Mouse (Mus musculus): ENCODE results near the gene Rint1. TPM values are rescaled to one million over a fixed set of nuclear protein-coding genes. Genes with fewer than 3 reads are reported as not detected.

Rint1 gene
- 26.6 and 31.2 TPM in 2 replicates for polyA plus RNA-seq (2014; fragmentation: Nextera tagmentation; extraction: Ambion mirVana)

- ATAC-seq (replicated peaks; ENCODE audit: low FRiP score): peak; percentile 86
Observed at GRCm38 (mm10) chr5:23787536-23788389, at the start of gene Rint1. TSS of gene Rint1 (plus strand) at chr5:23787711.

GRCm38 (mm10) chr5:23743261-23743660, 44.2 kb upstream of the Rint1 start:
- Histone ChIP-seq H3K4me3 (ENCODE audit: low read depth, low read length) (no peak overlapping the region), H3K27ac (ENCODE audit: low read depth, low read length) (no peak overlapping the region), H3K9me3 (ENCODE audit: control insufficient read depth, low read length) (no peaks in the 10 kb centered on the region), H3K27me3 (ENCODE audit: control insufficient read depth, insufficient read depth, low read length) (no peaks in the 10 kb centered on the region), H3K4me2 (ENCODE audit: low read depth, low read length, severe bottlenecking) (no peak overlapping the region), H3K9ac (ENCODE audit: low read length) (no peak overlapping the region), H3K36me3 (ENCODE audit: control insufficient read depth, insufficient read depth, low read length) (peaks cover 2% of the 10 kb centered on the region; the same call in 1 of the 2 replicates), H3K4me1 (replicated peaks; ENCODE audit: control insufficient read depth, insufficient read depth, low read length) (no peaks in the 10 kb centered on the region)
- 96% methylated on average over 12 of the region's 12 CpGs for WGBS
- no peak for DNase-seq (ENCODE audit: low spot score)
- no peak for ATAC-seq (replicated peaks; ENCODE audit: low FRiP score)

More at GRCm38 (mm10) chr5:23787536-23788389, at the start of gene Rint1:
- peak within 1 kb of the TSS; percentile 80 for H3K9ac ChIP-seq (ENCODE audit: low read length)
- peaks cover 4% of the 10 kb centered on the region; the same call in 1 of the 2 replicates for H3K4me1 ChIP-seq (replicated peaks; ENCODE audit: control insufficient read depth, insufficient read depth, low read length)
- H3K9me3 ChIP-seq (ENCODE audit: control insufficient read depth, low read length): no peaks in the 10 kb centered on the region; the same call in 1 of the 2 replicates
- WGBS: 3% methylated on average over 47 of the region's 47 CpGs
- H3K27ac ChIP-seq (ENCODE audit: low read depth, low read length): no peak within 1 kb of the TSS
- H3K4me2 ChIP-seq (ENCODE audit: low read depth, low read length, severe bottlenecking): peak within 1 kb of the TSS; percentile 89
- no peaks in the 10 kb centered on the region for H3K27me3 ChIP-seq (ENCODE audit: control insufficient read depth, insufficient read depth, low read length)
- H3K4me3 ChIP-seq (ENCODE audit: low read depth, low read length): peak within 1 kb of the TSS; percentile 87
- peak; percentile 98 for DNase-seq (ENCODE audit: low spot score)
- H3K36me3 ChIP-seq (ENCODE audit: control insufficient read depth, insufficient read depth, low read length): no peaks in the 10 kb centered on the region; the same call in 1 of the 2 replicates

GRCm38 (mm10) chr5:23749882-23750281, 37.6 kb upstream of the Rint1 start:
- WGBS: 73% methylated on average over 2 of the region's 2 CpGs

GRCm38 (mm10) chr5:23755591-23755990, 31.9 kb upstream of the Rint1 start:
- peak; percentile 39 for DNase-seq (ENCODE audit: low spot score)
- ATAC-seq (replicated peaks; ENCODE audit: low FRiP score): no peak
- Histone ChIP-seq H3K36me3 (ENCODE audit: control insufficient read depth, insufficient read depth, low read length) (peaks cover 3% of the 10 kb centered on the region; the same call in 1 of the 2 replicates), H3K4me2 (ENCODE audit: low read depth, low read length, severe bottlenecking) (no peak overlapping the region), H3K4me1 (replicated peaks; ENCODE audit: control insufficient read depth, insufficient read depth, low read length) (no peaks in the 10 kb centered on the region), H3K27ac (ENCODE audit: low read depth, low read length) (no peak overlapping the region), H3K4me3 (ENCODE audit: low read depth, low read length) (no peak overlapping the region), H3K9ac (ENCODE audit: low read length) (no peak overlapping the region), H3K27me3 (ENCODE audit: control insufficient read depth, insufficient read depth, low read length) (no peaks in the 10 kb centered on the region), H3K9me3 (ENCODE audit: control insufficient read depth, low read length) (no peaks in the 10 kb centered on the region)
- WGBS: 97% methylated on average over 9 of the region's 9 CpGs

More at GRCm38 (mm10) chr5:23749882-23750281, 37.6 kb upstream of the Rint1 start:
- Histone ChIP-seq H3K4me2 (ENCODE audit: low read depth, low read length, severe bottlenecking) (no peak overlapping the region), H3K9me3 (ENCODE audit: control insufficient read depth, low read length) (no peaks in the 10 kb centered on the region), H3K27me3 (ENCODE audit: control insufficient read depth, insufficient read depth, low read length) (no peaks in the 10 kb centered on the region), H3K4me3 (ENCODE audit: low read depth, low read length) (no peak overlapping the region), H3K27ac (ENCODE audit: low read depth, low read length) (no peak overlapping the region), H3K36me3 (ENCODE audit: control insufficient read depth, insufficient read depth, low read length) (peaks cover 2% of the 10 kb centered on the region; the same call in 1 of the 2 replicates), H3K9ac (ENCODE audit: low read length) (no peak overlapping the region), H3K4me1 (replicated peaks; ENCODE audit: control insufficient read depth, insufficient read depth, low read length) (no peaks in the 10 kb centered on the region)
- ATAC-seq (replicated peaks; ENCODE audit: low FRiP score): no peak
- DNase-seq (ENCODE audit: low spot score): no peak

- H3K9ac ChIP-seq (ENCODE audit: low read length): no peak overlapping the region
- H3K9me3 ChIP-seq (ENCODE audit: control insufficient read depth, low read length): no peaks in the 10 kb centered on the region
- H3K4me1 ChIP-seq (replicated peaks; ENCODE audit: control insufficient read depth, insufficient read depth, low read length): no peaks in the 10 kb centered on the region
- no peak overlapping the region for H3K27ac ChIP-seq (ENCODE audit: low read depth, low read length)
- no peaks in the 10 kb centered on the region for H3K27me3 ChIP-seq (ENCODE audit: control insufficient read depth, insufficient read depth, low read length)
- no peak for ATAC-seq (replicated peaks; ENCODE audit: low FRiP score)
- 94% methylated on average over 4 of the region's 4 CpGs for WGBS
- peaks cover 3% of the 10 kb centered on the region; the same call in 1 of the 2 replicates for H3K36me3 ChIP-seq (ENCODE audit: control insufficient read depth, insufficient read depth, low read length)
- H3K4me2 ChIP-seq (ENCODE audit: low read depth, low read length, severe bottlenecking): no peak overlapping the region
- no peak overlapping the region for H3K4me3 ChIP-seq (ENCODE audit: low read depth, low read length)
- DNase-seq (ENCODE audit: low spot score): peak; percentile 28
Observed at GRCm38 (mm10) chr5:23756368-23756767, 31.1 kb upstream of the Rint1 start.

DNA sequence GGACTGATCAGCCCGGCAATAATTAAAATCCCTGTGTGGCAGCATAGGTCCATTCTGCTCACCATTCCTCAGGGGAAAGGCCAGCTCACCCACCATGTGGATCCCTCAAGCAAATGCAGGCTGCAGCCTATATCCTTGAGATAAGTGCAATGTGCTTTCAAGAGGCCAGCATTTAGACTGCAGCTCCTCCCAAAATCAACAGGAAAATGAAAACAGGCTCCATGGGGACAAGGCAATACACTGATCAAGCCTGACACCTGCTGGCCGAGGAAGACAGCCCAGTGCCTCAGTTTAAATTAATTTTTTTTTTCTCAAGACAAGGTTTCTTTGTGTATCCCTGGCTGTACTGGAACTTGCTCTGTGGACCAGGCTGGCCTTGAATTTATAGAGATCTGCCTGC, 28.9 kb upstream of the Rint1 start:
- Histone ChIP-seq H3K27ac (ENCODE audit: low read depth, low read length) (no peak overlapping the region), H3K27me3 (ENCODE audit: control insufficient read depth, insufficient read depth, low read length) (no peaks in the 10 kb centered on the region), H3K9ac (ENCODE audit: low read length) (no peak overlapping the region), H3K4me3 (ENCODE audit: low read depth, low read length) (no peak overlapping the region), H3K4me2 (ENCODE audit: low read depth, low read length, severe bottlenecking) (no peak overlapping the region), H3K4me1 (replicated peaks; ENCODE audit: control insufficient read depth, insufficient read depth, low read length) (no peaks in the 10 kb centered on the region), H3K9me3 (ENCODE audit: control insufficient read depth, low read length) (no peaks in the 10 kb centered on the region), H3K36me3 (ENCODE audit: control insufficient read depth, insufficient read depth, low read length) (peaks cover 3% of the 10 kb centered on the region; the same call in 1 of the 2 replicates)
- ATAC-seq (replicated peaks; ENCODE audit: low FRiP score): no peak; the same call in 1 of the 2 replicates
- 69% methylated on average over 2 of the region's 2 CpGs for WGBS
- DNase-seq (ENCODE audit: low spot score): peak; percentile 72

GRCm38 (mm10) chr5:23762531-23762930, 25.0 kb upstream of the Rint1 start:
- Histone ChIP-seq H3K36me3 (ENCODE audit: control insufficient read depth, insufficient read depth, low read length) (no peaks in the 10 kb centered on the region; the same call in 1 of the 2 replicates), H3K4me1 (replicated peaks; ENCODE audit: control insufficient read depth, insufficient read depth, low read length) (no peaks in the 10 kb centered on the region), H3K27me3 (ENCODE audit: control insufficient read depth, insufficient read depth, low read length) (no peaks in the 10 kb centered on the region), H3K9ac (ENCODE audit: low read length) (no peak overlapping the region), H3K9me3 (ENCODE audit: control insufficient read depth, low read length) (no peaks in the 10 kb centered on the region), H3K4me3 (ENCODE audit: low read depth, low read length) (no peak overlapping the region), H3K4me2 (ENCODE audit: low read depth, low read length, severe bottlenecking) (no peak overlapping the region), H3K27ac (ENCODE audit: low read depth, low read length) (no peak overlapping the region)
- ATAC-seq (replicated peaks; ENCODE audit: low FRiP score) (no peak), DNase-seq (ENCODE audit: low spot score) (no peak)
- 94% methylated on average over 6 of the region's 6 CpGs for WGBS

GRCm38 (mm10) chr5:23764557-23764956, 23.0 kb upstream of the Rint1 start:
- H3K36me3 ChIP-seq (ENCODE audit: control insufficient read depth, insufficient read depth, low read length): no peaks in the 10 kb centered on the region; the same call in 1 of the 2 replicates
- WGBS: 92% methylated on average over 5 of the region's 5 CpGs

More at GRCm38 (mm10) chr5:23764557-23764956, 23.0 kb upstream of the Rint1 start:
- H3K4me2 ChIP-seq (ENCODE audit: low read depth, low read length, severe bottlenecking): no peak overlapping the region
- ATAC-seq (replicated peaks; ENCODE audit: low FRiP score) (no peak), DNase-seq (ENCODE audit: low spot score) (peak; percentile 31)
- H3K9ac ChIP-seq (ENCODE audit: low read length): no peak overlapping the region
- no peaks in the 10 kb centered on the region for H3K9me3 ChIP-seq (ENCODE audit: control insufficient read depth, low read length)
- no peak overlapping the region for H3K27ac ChIP-seq (ENCODE audit: low read depth, low read length)
- no peaks in the 10 kb centered on the region for H3K4me1 ChIP-seq (replicated peaks; ENCODE audit: control insufficient read depth, insufficient read depth, low read length)
- H3K27me3 ChIP-seq (ENCODE audit: control insufficient read depth, insufficient read depth, low read length): no peaks in the 10 kb centered on the region
- H3K4me3 ChIP-seq (ENCODE audit: low read depth, low read length): no peak overlapping the region
